Mouse (Mus musculus) thymus, adult 2 months (tissue): ENCODE results near the gene Ube2o.

Experiments
- CTCF ChIP-seq: fragments of 200-500 bp; IDR thresholded peaks from 2 replicates; pipeline ENCODE4 v1.5.1; 2012; ENCODE audit warnings: mild to moderate bottlenecking, control low read depth, low read length, moderate library complexity, borderline replicate concordance; ENCODE audit not compliant: control insufficient read depth, poor library complexity, insufficient read depth; ENCODE audit errors: extremely low read depth
- POLR2A ChIP-seq: fragments of 200-500 bp; IDR thresholded peaks from 2 replicates; pipeline ENCODE4 v1.6.1; 2012; ENCODE audit warnings: mild to moderate bottlenecking, low read length, control low read depth, moderate library complexity; ENCODE audit not compliant: control insufficient read depth, poor library complexity, insufficient read depth; ENCODE audit errors: extremely low read depth

- no peak for TF ChIP-seq CTCF
- no peak for TF ChIP-seq POLR2A
Observed at GRCm38 (mm10) chr11:116627072-116628020, 46.1 kb upstream of the Ube2o start.
